Mouse (Mus musculus) left cerebral cortex, adult 11 months (tissue): ENCODE results near the gene Card10.
A peak's percentile ranks its signal among the peaks of the same experiment; 100 is the strongest.

Source experiments
- DNase-seq: peaks from one replicate; pipeline ENCODE4 v3.0.0; 2022; ENCODE audit warnings: low spot score

Card10 gene

GRCm38 (mm10) chr15:78772856-78773255, 30.0 kb downstream of the Card10 start:
- DNase-seq: no peak

- no peak for DNase-seq
These were observed 30.5 kb downstream of the Card10 start for GRCm38 (mm10) chr15:78772368-78772763.

- DNase-seq: no peak
These were observed 31.1 kb downstream of the Card10 start for GRCm38 (mm10) chr15:78771531-78772367.

GRCm38 (mm10) chr15:78770983-78771355, 31.9 kb downstream of the Card10 start:
- no peak for DNase-seq

- DNase-seq: no peak
These were observed 32.4 kb downstream of the Card10 start for GRCm38 (mm10) chr15:78770234-78770982.

GRCm38 (mm10) chr15:78769064-78769463, 33.8 kb downstream of the Card10 start:
- DNase-seq: no peak

- DNase-seq: no peak
These were observed 39.1 kb downstream of the Card10 start for GRCm38 (mm10) chr15:78763704-78764103.

GRCm38 (mm10) chr15:78763210-78763609, 39.6 kb downstream of the Card10 start:
- no peak for DNase-seq

GRCm38 (mm10) chr15:78761112-78761511, 41.7 kb downstream of the Card10 start:
- DNase-seq: no peak

- DNase-seq: no peak
These were observed 44.7 kb downstream of the Card10 start for GRCm38 (mm10) chr15:78758132-78758531.

GRCm38 (mm10) chr15:78755966-78756725, 46.7 kb downstream of the Card10 start:
- no peak for DNase-seq

- no peak for DNase-seq
These were observed 47.6 kb downstream of the Card10 start for GRCm38 (mm10) chr15:78755226-78755625.

GRCm38 (mm10) chr15:78754144-78754543, 48.7 kb downstream of the Card10 start:
- DNase-seq: no peak

GRCm38 (mm10) chr15:78752991-78753390, 49.9 kb downstream of the Card10 start:
- DNase-seq: no peak

GRCm38 (mm10) chr15:78750608-78751350, 52.1 kb downstream of the Card10 start:
- DNase-seq: no peak

- no peak for DNase-seq
These were observed 53.0 kb downstream of the Card10 start for GRCm38 (mm10) chr15:78749855-78750254.

GRCm38 (mm10) chr15:78744206-78744605, 58.6 kb downstream of the Card10 start:
- DNase-seq: peak; percentile 72

- DNase-seq: no peak
These were observed 60.0 kb downstream of the Card10 start for GRCm38 (mm10) chr15:78742831-78743230.

- DNase-seq: no peak
These were observed 62.2 kb downstream of the Card10 start for GRCm38 (mm10) chr15:78740662-78741061.

- DNase-seq: no peak
These were observed 65.7 kb downstream of the Card10 start for GRCm38 (mm10) chr15:78737146-78737545.

GRCm38 (mm10) chr15:78736681-78737100, 66.2 kb downstream of the Card10 start:
- no peak for DNase-seq

GRCm38 (mm10) chr15:78736181-78736579, 66.7 kb downstream of the Card10 start:
- no peak for DNase-seq
